Mouse (Mus musculus) intestine, postnatal 0 days (tissue): ENCODE results near the gene Arhgdia. TPM values are rescaled to one million over a fixed set of nuclear protein-coding genes. Genes with fewer than 3 reads are reported as not detected.

ENCODE experiments used
- ATAC-seq: fragments of 200-750 bp; cut with Nextera tagmentation; 2 replicates; pipeline ENCODE4 v1.8.0; 2017; ENCODE audit warnings: mild to moderate bottlenecking, moderate TSS enrichment, moderate library complexity
- H3K27ac ChIP-seq: fragments of 300-500 bp; sonication (generic); 2 replicates; pipeline ENCODE4 v1.5.1; 2014; ENCODE audit warnings: mild to moderate bottlenecking, low read depth, low read length, moderate library complexity
- H3K27me3 ChIP-seq: fragments of 300-500 bp; sonication (generic); replicated peaks from 2 replicates; pipeline ENCODE4 v1.6.1; 2014; ENCODE audit warnings: low read length, mixed read lengths; ENCODE audit not compliant: control insufficient read depth, insufficient read depth
- H3K36me3 ChIP-seq: fragments of 300-500 bp; sonication (generic); 2 replicates; pipeline ENCODE4 v1.6.1; 2014; ENCODE audit warnings: mild to moderate bottlenecking, moderate library complexity; ENCODE audit not compliant: control insufficient read depth, insufficient read depth
- H3K4me1 ChIP-seq: fragments of 300-500 bp; sonication (generic); replicated peaks from 2 replicates; pipeline ENCODE4 v1.6.1; 2014; ENCODE audit warnings: antibody characterized with exemption, low read length, mixed read lengths; ENCODE audit not compliant: control insufficient read depth, insufficient read depth
- H3K4me2 ChIP-seq: fragments of 300-500 bp; sonication (generic); replicated peaks from 2 replicates; pipeline ENCODE4 v1.6.1; 2014; ENCODE audit warnings: low read depth, mild to moderate bottlenecking, moderate library complexity
- H3K4me3 ChIP-seq: fragments of 300-500 bp; sonication (generic); 2 replicates; pipeline ENCODE4 v1.5.1; 2014; ENCODE audit warnings: low read depth, low read length
- H3K9ac ChIP-seq: fragments of 300-500 bp; sonication (generic); 2 replicates; pipeline ENCODE4 v1.6.1; 2014; ENCODE audit warnings: mild to moderate bottlenecking, low read depth, low read length
- H3K9me3 ChIP-seq: fragments of 300-500 bp; sonication (generic); 2 replicates; pipeline ENCODE4 v1.6.1; 2016; ENCODE audit warnings: mixed run types; ENCODE audit not compliant: control insufficient read depth
- CTCF ChIP-seq: sonication (generic); IDR thresholded peaks from 2 replicates; pipeline ENCODE4 v1.5.1; 2016; ENCODE audit warnings: low read depth, mild to moderate bottlenecking, control low read depth, antibody characterized with exemption, moderate library complexity
- WGBS: fragments of 180-500 bp; shearing (Covaris S2); extraction: QIAGEN DNeasy Blood & Tissue Kit; methylation state at CpG from one replicate; pipeline ENCODE4 v1.1.7; 2014; 5-methylcytosine and 5-hydroxymethylcytosine counted together
- polyA plus RNA-seq: library from polyadenylated mRNA; unstranded; fragments of >200 nt; fragmentation: Nextera tagmentation; extraction: Ambion mirVana; gene quantifications from 2 replicates; pipeline ENCODE4 v1.2.1, GENCODE M21; 2015

Arhgdia gene
- 474 and 493 TPM in 2 replicates for polyA plus RNA-seq

GRCm38 (mm10) chr11:120581490-120582267 lies at the start of gene Arhgdia:
Gene Arhgdia (minus strand): TSS chr11:120581624.
- peak within 1 kb of the TSS; percentile 85 for H3K4me3 ChIP-seq
- peak within 1 kb of the TSS; percentile 100 for H3K9ac ChIP-seq
- ATAC-seq = peak; percentile 46
- 3% methylated on average over 71 of the region's 75 CpGs for WGBS
- H3K4me1 ChIP-seq = peaks cover 18% of the 10 kb centered on the region; the same call in 1 of the 2 replicates
- H3K36me3 ChIP-seq = peaks cover 34% of the 10 kb centered on the region
- TF ChIP-seq CTCF = peak; percentile 74
- H3K27me3 ChIP-seq = no peaks in the 10 kb centered on the region
- peak within 1 kb of the TSS; percentile 99 for H3K27ac ChIP-seq
- no peaks in the 10 kb centered on the region for H3K9me3 ChIP-seq
- peak within 1 kb of the TSS; percentile 86 for H3K4me2 ChIP-seq

GRCm38 (mm10) chr11:120630401-120630871 lies 49.0 kb upstream of the Arhgdia start:
- Histone ChIP-seq H3K9ac (peak overlapping the region; percentile 32), H3K27ac (peak overlapping the region; percentile 91), H3K27me3 (no peaks in the 10 kb centered on the region), H3K9me3 (no peaks in the 10 kb centered on the region), H3K4me2 (peak overlapping the region; percentile 88), H3K4me3 (0 out of 2 replicates have a peak overlapping the region, but pooled peaks have one; percentile 15), H3K4me1 (peaks cover 9% of the 10 kb centered on the region), H3K36me3 (peaks cover 21% of the 10 kb centered on the region)
- TF ChIP-seq CTCF = no peak
- WGBS = 36% methylated on average over 5 of the region's 5 CpGs
- ATAC-seq = peak; percentile 13

GRCm38 (mm10) chr11:120629911-120630310 lies 48.5 kb upstream of the Arhgdia start:
- Histone ChIP-seq H3K4me2 (peak overlapping the region; percentile 88), H3K9ac (peak overlapping the region; percentile 32), H3K27me3 (no peaks in the 10 kb centered on the region), H3K36me3 (peaks cover 21% of the 10 kb centered on the region), H3K4me3 (peak overlapping the region; percentile 15; the same call in 1 of the 2 replicates), H3K4me1 (peaks cover 9% of the 10 kb centered on the region), H3K9me3 (no peaks in the 10 kb centered on the region), H3K27ac (peak overlapping the region; percentile 91)
- WGBS = 23% methylated on average over 7 of the region's 7 CpGs
- TF ChIP-seq CTCF = no peak
- ATAC-seq = 0 out of 2 replicates have a peak, but pooled peaks have one; percentile 19

GRCm38 (mm10) chr11:120629341-120629730 lies 47.9 kb upstream of the Arhgdia start:
- Histone ChIP-seq H3K9me3 (no peaks in the 10 kb centered on the region), H3K4me3 (peak overlapping the region; percentile 15; the same call in 1 of the 2 replicates), H3K36me3 (peaks cover 21% of the 10 kb centered on the region), H3K4me1 (peaks cover 9% of the 10 kb centered on the region), H3K4me2 (peak overlapping the region; percentile 88), H3K27ac (peak overlapping the region; percentile 91), H3K9ac (peak overlapping the region; percentile 32; the same call in 1 of the 2 replicates), H3K27me3 (no peaks in the 10 kb centered on the region)
- WGBS = 58% methylated on average over 23 of the region's 23 CpGs
- no peak for ATAC-seq
- no peak for TF ChIP-seq CTCF

- Histone ChIP-seq H3K4me2 (peak overlapping the region; percentile 88), H3K9me3 (no peaks in the 10 kb centered on the region), H3K4me1 (peaks cover 7% of the 10 kb centered on the region), H3K36me3 (peaks cover 21% of the 10 kb centered on the region), H3K27me3 (no peaks in the 10 kb centered on the region), H3K9ac (no peak overlapping the region), H3K27ac (peak overlapping the region; percentile 91), H3K4me3 (no peak overlapping the region; the same call in 1 of the 2 replicates)
- no peak for ATAC-seq
- 88% methylated on average over 23 of the region's 23 CpGs for WGBS
- no peak for TF ChIP-seq CTCF
Observed at GRCm38 (mm10) chr11:120628601-120629340, 47.3 kb upstream of the Arhgdia start.
